Mouse (Mus musculus): ENCODE measurements around the gene Hist1h4c.
"Not testable (repeated sequence)": the region's sequence is repeated elsewhere in the genome, so short reads cannot be mapped to it uniquely, and the experiment has no call there.

Hist1h4c gene

DNA sequence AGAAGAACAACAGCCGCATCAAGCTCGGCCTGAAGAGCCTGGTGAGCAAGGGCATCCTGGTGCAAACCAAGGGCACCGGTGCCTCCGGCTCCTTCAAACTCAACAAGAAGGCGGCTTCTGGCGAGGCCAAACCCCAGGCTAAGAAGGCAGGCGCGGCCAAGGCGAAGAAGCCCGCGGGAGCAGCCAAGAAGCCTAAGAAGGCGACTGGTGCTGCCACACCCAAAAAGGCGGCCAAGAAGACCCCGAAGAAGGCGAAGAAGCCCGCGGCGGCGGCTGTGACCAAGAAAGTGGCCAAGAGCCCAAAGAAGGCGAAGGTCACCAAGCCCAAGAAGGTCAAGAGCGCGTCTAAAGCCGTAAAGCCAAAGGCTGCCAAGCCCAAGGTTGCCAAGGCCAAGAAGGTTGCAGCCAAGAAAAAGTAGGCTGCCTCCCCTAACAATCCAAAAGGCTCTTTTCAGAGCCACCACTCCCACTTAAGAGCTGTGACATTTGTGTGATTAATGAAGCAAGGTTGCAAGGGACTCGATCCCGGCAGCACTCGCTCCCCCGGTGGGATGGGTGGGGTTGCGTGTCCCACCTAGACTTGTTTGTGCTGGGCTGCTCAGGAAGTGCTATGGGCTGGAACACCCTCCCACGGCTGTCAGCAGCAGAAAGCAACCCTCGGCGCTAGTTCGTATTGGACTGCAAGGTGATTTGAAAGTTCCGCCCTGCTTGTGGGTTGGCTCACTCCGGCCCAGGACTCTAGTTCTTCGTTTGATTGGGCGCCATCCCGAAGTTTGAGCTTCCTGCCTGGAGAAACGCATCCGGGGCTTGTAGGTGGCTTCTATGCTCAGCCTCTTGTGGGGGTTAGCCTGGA lies 41.0 kb upstream of the Hist1h4c start:
- Histone ChIP-seq H3K36me3 (ENCODE audit: control insufficient read depth, insufficient read depth, low read length, poor library complexity, severe bottlenecking) (0 out of 2 replicates have a peak, but pooled peaks cover 2% of the 10 kb centered on the region), H3K27me3 (ENCODE audit: control insufficient read depth, insufficient read depth, low read length, poor library complexity, severe bottlenecking) (no peaks in the 10 kb centered on the region)
- peak; percentile 94 for DNase-seq (ENCODE audit: low read depth, low spot score)

DNA sequence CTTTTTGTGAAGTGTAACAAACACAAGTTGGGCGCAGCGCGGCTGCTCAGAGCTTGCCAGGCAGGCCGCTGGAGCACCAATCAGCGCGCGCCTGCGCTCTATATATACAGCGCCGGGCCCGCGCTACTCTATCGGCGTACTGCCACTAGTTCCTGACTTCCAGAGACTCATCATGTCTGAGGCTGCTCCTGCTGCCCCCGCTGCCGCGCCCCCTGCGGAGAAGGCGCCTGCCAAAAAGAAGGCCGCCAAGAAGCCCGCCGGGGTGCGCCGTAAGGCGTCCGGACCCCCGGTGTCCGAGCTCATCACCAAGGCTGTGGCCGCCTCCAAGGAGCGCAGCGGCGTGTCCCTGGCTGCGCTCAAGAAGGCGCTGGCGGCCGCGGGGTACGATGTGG lies 40.4 kb upstream of the Hist1h4c start, which contains the start of gene Hist1h1c:
TSS of gene Hist1h1c (plus strand) at position 132 of the 392 bp plus-strand sequence.
- peak; percentile 95 for DNase-seq (ENCODE audit: low read depth, low spot score)
- Histone ChIP-seq H3K36me3 (ENCODE audit: control insufficient read depth, insufficient read depth, low read length, poor library complexity, severe bottlenecking) (0 out of 2 replicates have a peak, but pooled peaks cover 2% of the 10 kb centered on the region), H3K27me3 (ENCODE audit: control insufficient read depth, insufficient read depth, low read length, poor library complexity, severe bottlenecking) (no peaks in the 10 kb centered on the region)

DNA sequence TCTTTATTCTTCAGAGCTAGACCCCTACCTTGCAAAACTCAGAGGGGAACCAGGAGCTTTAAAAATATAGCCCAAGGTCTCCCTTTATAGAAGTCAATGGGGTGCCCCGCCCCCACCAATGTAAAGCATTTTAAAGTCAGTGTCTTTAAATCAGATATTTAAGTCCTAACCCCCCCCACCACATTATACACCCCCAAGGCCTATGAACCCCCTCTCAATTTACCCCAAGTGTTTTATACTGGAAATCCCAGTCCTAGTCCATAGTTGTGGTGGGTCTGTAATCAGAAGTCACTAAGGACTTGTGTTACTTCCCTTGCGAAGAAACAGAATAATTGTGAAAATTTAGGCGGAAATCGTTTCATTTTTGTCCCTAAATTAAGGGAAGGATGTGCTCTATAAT lies 39.8 kb upstream of the Hist1h4c start:
- Histone ChIP-seq H3K36me3 (ENCODE audit: control insufficient read depth, insufficient read depth, low read length, poor library complexity, severe bottlenecking) (0 out of 2 replicates have a peak, but pooled peaks cover 2% of the 10 kb centered on the region), H3K27me3 (ENCODE audit: control insufficient read depth, insufficient read depth, low read length, poor library complexity, severe bottlenecking) (no peaks in the 10 kb centered on the region)
- peak; percentile 25 for DNase-seq (ENCODE audit: low read depth, low spot score)

DNA sequence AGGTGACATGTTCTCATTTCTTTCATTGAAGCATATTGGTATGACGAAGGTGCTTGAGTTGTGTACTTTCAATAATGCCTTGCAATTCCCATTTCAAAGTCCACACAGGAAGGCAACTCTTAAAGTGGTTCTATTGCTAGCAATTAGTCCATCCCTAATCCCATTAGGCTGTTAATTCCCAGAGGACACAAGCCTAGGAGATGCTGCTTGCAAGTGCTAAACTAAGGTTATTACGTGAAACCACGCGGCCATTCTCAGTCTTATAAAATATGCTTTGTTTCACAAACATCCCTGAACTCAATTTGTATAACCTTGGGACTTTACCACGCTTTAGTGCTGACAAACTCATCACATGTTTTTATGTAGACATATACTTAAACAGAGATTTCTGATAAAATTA lies 38.8 kb upstream of the Hist1h4c start:
- H3K27me3 ChIP-seq (ENCODE audit: control insufficient read depth, insufficient read depth, low read length, poor library complexity, severe bottlenecking), result no peaks in the 10 kb centered on the region
- no peaks in the 10 kb centered on the region for H3K36me3 ChIP-seq (ENCODE audit: control insufficient read depth, insufficient read depth, low read length, poor library complexity, severe bottlenecking)
- no peak for DNase-seq (ENCODE audit: low read depth, low spot score)

DNA sequence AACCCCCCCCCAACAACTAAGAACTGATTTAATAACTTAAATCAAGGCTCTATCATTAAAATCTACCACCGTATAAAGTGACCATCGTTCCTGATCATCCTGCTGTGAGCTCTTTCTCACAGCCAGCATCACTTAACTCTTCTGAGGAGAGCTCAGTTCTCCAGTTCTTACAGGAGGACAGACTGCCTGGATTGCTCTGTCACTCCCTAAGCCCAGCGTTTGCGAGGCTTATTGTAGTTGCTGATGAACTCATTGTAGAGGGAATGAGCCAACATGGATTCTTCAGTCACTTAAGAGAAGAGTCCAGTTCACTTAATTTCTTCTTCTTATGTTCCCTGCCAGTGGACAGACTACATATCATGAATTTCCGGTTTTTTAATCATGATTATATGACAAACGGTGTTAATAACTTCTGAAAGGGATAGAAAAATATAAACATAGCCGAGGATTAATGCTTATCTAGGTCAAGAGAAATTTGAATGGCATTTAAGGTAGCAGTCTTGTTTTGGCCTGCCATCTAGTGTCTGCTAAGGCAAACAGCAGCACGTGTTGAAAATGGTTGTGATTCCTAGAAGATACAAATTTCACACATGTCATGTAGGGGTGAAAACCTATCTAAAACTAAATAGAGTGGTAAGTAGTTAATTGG lies 34.0 kb upstream of the Hist1h4c start:
- H3K36me3 ChIP-seq (ENCODE audit: control insufficient read depth, insufficient read depth, low read length, poor library complexity, severe bottlenecking), result no peaks in the 10 kb centered on the region
- DNase-seq (ENCODE audit: low read depth, low spot score), result peak; percentile 79

DNA sequence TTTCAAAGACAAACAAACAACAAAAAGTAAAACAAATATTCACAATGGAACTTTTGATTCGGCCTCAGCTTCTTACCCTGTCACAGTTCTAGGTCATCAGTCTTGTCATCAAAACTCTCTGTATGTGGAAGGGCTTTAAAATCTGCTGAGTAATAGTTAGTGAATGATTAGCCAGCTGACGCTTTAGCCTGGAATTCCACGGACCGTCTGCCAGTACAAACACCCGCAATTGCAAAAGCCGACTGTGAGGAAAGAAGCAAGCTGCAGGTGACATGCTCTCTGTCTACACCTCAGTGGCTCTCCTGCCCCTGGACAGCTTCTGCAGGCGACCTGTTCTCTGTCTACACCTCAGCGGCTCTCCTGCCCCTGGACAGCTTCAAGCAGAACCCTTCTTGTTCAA lies 32.2 kb upstream of the Hist1h4c start:
- H3K36me3 ChIP-seq (ENCODE audit: control insufficient read depth, insufficient read depth, low read length, poor library complexity, severe bottlenecking), result no peaks in the 10 kb centered on the region
- H3K27me3 ChIP-seq (ENCODE audit: control insufficient read depth, insufficient read depth, low read length, poor library complexity, severe bottlenecking), result no peaks in the 10 kb centered on the region
- DNase-seq (ENCODE audit: low read depth, low spot score), result no peak

More for the DNA sequence above, 34.0 kb upstream of the Hist1h4c start:
- H3K27me3 ChIP-seq (ENCODE audit: control insufficient read depth, insufficient read depth, low read length, poor library complexity, severe bottlenecking), result no peaks in the 10 kb centered on the region

DNA sequence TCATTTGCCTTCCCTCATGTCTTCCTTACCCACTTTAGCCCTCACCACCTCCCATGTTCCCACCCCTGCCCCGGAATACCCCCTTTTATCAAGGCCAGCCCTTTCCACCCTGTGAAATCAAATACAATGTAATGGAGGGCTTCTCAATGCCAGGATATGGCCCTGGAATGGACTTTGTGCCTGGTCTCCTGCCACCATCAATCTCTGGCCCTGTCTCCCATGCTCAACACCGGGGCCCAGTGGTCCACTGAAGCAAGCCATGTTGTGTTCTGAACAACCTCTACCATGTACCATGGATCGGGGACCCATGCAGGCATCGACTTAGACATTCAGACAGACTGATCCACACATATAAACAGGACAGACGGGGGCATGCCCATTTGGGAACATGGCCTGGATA lies 31.5 kb upstream of the Hist1h4c start:
- no peaks in the 10 kb centered on the region for H3K27me3 ChIP-seq (ENCODE audit: control insufficient read depth, insufficient read depth, low read length, poor library complexity, severe bottlenecking)
- no peak for DNase-seq (ENCODE audit: low read depth, low spot score)
- H3K36me3 ChIP-seq (ENCODE audit: control insufficient read depth, insufficient read depth, low read length, poor library complexity, severe bottlenecking), result no peaks in the 10 kb centered on the region

DNA sequence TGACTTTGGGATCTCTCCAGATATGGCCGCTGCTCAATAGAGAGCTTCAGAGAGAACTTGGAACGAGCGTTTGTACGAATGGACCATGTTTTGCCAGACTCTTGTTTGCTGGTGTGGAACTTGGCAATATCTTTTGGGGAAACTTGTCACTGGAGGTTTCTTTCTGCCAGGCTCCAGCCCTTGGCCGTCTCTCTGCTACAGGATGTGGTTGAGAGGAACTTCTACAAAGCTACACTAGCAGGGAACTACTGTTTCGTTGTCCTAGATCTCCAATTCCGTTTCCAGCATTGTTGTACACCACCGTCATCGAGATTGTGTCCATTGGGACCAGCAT lies 30.9 kb upstream of the Hist1h4c start:
- no peaks in the 10 kb centered on the region for H3K36me3 ChIP-seq (ENCODE audit: control insufficient read depth, insufficient read depth, low read length, poor library complexity, severe bottlenecking)
- no peaks in the 10 kb centered on the region for H3K27me3 ChIP-seq (ENCODE audit: control insufficient read depth, insufficient read depth, low read length, poor library complexity, severe bottlenecking)

DNA sequence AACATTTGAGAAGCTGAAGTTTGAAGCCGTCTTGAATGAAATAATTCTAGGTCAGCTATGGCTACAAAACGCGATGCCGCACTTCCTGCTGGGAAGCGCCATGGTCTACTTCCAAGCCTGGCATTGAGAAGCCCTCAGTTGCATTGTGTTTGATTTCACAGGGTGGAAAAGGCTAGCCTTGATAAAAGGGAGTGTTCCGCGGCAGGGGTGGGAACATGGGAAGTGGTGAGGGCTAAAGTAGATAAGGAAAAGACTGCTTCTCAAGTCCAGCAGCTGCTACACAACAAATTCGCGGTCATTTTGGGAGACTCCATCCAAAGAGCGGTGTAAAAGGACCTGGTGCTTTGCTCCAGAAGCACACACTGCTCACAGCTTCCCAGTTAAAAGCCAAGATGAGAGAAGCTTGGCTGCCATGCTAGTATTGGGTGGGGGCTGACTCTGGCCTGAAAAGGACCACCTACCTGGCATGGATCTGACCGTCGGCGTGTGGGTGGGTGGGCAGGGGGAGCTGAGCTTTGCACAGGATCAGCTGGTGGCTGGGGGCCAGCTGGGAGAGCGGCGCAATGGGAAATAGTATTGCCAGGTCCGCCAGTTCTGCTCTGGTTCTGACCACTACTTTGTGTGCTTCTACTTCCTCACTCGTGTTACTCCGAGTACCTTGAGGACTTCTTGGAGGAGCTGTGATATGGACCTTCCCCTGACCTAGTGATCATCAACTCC lies 30.4 kb upstream of the Hist1h4c start:
- DNase-seq (ENCODE audit: low read depth, low spot score), result no peak
- Histone ChIP-seq H3K36me3 (ENCODE audit: control insufficient read depth, insufficient read depth, low read length, poor library complexity, severe bottlenecking) (no peaks in the 10 kb centered on the region), H3K27me3 (ENCODE audit: control insufficient read depth, insufficient read depth, low read length, poor library complexity, severe bottlenecking) (no peaks in the 10 kb centered on the region)

More for the DNA sequence above, 30.9 kb upstream of the Hist1h4c start:
- DNase-seq (ENCODE audit: low read depth, low spot score), result no peak

DNA sequence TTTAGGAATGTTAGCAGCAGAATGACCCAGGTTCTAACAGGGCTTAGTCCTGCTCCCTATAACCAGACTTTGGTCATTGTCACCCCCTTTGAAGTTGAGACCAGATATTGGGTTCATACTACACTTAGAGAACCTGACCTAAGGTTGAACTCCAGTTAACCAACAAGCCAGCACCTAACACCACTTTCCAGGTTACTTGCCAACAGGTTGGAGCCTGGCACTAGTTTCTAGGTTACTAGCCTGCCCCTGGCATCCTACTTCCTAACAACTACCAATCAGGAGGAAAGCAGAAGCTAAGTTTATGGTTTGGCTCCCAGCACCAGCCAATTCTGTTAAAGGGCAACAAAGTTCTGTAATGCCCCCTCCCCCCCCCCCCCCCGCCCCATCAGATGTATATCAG lies 27.0 kb upstream of the Hist1h4c start:
- DNase-seq (ENCODE audit: low read depth, low spot score), result no peak

DNA sequence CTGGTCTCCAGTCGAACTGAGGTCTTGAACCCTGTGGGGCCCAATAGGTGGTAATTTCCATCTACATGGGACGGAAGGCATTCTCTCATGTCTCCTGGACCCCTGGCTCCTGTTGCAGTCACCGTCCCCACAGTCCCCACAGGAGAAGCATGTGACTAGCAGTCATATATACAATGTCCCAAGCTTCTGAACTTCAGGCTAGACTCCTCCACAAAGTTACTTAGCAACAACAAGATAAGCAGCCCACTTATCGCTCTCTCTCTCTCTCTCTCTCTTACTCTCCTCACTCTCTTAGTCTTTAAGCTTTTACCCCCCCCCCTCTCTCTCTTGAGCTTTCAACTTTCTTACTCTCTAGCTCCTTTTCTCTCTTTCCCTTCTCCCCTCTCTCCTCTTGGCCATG lies 26.0 kb upstream of the Hist1h4c start:
- DNase-seq (ENCODE audit: low read depth, low spot score), result no peak
- H3K36me3 ChIP-seq (ENCODE audit: control insufficient read depth, insufficient read depth, low read length, poor library complexity, severe bottlenecking), result no peaks in the 10 kb centered on the region

More for the DNA sequence above, 27.0 kb upstream of the Hist1h4c start:
- Histone ChIP-seq H3K27me3 (ENCODE audit: control insufficient read depth, insufficient read depth, low read length, poor library complexity, severe bottlenecking) (no peaks in the 10 kb centered on the region), H3K36me3 (ENCODE audit: control insufficient read depth, insufficient read depth, low read length, poor library complexity, severe bottlenecking) (no peaks in the 10 kb centered on the region)

DNA sequence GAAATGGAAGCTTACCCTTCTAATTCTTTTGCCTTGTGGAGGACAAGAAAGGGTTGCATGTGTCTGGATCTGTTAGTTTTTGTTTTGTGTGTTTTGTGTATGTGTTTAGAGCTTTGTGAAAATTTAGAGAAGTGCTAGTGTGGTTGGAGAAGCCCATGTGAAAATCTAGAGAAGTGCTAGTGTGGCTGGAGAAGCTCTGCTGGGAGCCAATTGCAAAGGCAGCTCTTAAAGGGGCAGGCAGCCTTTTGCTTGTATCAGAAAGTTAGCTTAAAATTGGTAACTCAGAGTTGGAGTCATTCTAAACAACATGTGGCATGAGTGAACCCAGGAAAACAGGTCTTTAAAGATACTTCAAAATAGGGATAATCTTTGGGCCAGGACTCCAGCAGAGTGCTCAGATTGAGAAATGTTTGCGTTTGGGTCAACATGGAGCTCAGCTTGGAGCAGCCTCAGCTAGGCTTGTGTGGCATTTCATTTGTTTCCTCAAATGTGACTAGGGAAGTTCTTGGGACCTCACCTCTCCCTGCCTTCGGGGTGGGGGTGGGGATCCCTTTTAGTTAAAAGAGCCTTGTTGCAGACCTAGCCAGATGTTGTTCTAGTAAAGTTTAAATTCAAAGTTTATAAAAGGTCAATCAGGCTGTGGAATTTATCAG lies 19.5 kb upstream of the Hist1h4c start:
- H3K27me3 ChIP-seq (ENCODE audit: control insufficient read depth, insufficient read depth, low read length, poor library complexity, severe bottlenecking); DNase-seq (ENCODE audit: low read depth, low spot score); H3K36me3 ChIP-seq (ENCODE audit: control insufficient read depth, insufficient read depth, low read length, poor library complexity, severe bottlenecking): not testable (repeated sequence)

More for the DNA sequence above, 26.0 kb upstream of the Hist1h4c start:
- no peaks in the 10 kb centered on the region for H3K27me3 ChIP-seq (ENCODE audit: control insufficient read depth, insufficient read depth, low read length, poor library complexity, severe bottlenecking)

DNA sequence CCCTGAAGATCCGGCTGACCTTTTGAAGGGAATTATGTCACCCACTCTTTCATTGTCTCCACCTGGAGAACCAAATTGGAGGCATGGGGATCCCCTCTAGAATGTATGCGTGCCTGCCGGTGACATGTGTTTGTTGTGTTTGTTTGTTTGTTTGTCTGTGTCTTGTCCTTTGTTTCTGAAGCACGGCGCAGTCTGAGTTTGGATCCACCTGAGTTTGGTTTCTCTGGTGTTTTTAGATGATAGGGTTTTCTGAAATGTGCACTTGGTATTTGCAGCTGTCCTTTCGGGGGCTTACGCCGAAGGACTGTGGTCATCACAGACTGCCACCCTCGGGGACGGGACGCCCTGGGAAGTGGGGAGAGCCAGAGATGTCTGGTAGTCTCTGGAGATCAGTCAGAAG lies 18.9 kb upstream of the Hist1h4c start:
- Histone ChIP-seq H3K36me3 (ENCODE audit: control insufficient read depth, insufficient read depth, low read length, poor library complexity, severe bottlenecking) (no peaks in the 10 kb centered on the region), H3K27me3 (ENCODE audit: control insufficient read depth, insufficient read depth, low read length, poor library complexity, severe bottlenecking) (no peaks in the 10 kb centered on the region)
- no peak for DNase-seq (ENCODE audit: low read depth, low spot score)

DNA sequence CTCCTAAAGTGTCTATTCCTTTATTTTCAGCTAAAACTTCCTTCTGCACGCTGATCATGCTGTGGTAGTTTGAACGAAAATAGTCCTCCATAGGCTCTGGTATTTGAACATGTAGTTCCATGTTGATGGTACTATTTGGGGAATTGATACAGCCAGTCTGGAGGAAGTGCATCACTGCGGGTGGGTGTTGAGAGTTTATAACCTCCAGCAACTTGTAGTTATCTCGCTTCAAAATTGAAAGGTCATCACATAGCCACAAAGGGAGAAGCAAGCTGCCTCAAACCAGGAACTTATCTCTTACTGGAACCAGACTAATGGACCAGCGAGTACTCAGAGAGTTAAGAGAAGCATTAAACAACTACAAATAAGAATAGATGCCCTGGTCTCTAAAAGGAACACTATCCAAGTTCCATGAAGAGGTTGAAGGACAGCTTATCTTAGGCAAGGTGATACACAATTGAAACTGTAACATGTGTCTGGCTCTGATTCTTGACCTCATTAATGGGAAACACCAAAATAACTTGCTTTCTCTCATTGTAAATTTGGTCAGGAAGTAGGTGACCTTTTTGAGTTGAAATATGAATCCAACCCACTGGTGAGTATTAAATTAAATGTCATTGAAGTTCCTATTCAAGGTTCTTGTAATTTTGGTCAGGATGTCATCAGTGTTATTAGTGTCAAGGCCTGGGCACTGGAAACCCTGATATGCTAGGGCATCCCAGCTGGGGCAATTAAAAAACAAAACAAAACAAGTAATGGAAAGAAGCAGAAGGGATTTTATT lies 18.2 kb upstream of the Hist1h4c start:
- no peaks in the 10 kb centered on the region for H3K27me3 ChIP-seq (ENCODE audit: control insufficient read depth, insufficient read depth, low read length, poor library complexity, severe bottlenecking)
- no peak for DNase-seq (ENCODE audit: low read depth, low spot score)
- H3K36me3 ChIP-seq (ENCODE audit: control insufficient read depth, insufficient read depth, low read length, poor library complexity, severe bottlenecking), result no peaks in the 10 kb centered on the region

Data from splenic B cell, adult 2 months (primary cell).